Mouse (Mus musculus) ES-Bruce4 (cell line): Measurements from ENCODE around the gene Mterf1a.

ENCODE experiments used
- CTCF ChIP-seq: IDR thresholded peaks from one replicate; pipeline ENCODE4 v1.8.1; 2011; ENCODE audit warnings: low read depth, low read length
- POLR2A ChIP-seq: IDR thresholded peaks from one replicate; pipeline ENCODE4 v1.8.1; 2011; ENCODE audit warnings: low read length; ENCODE audit not compliant: insufficient read depth

- TF ChIP-seq POLR2A (no peak), CTCF (no peak)
These were observed 45.6 kb upstream of the Mterf1a start for GRCm38 (mm10) chr5:3939335-3939734.
